Mouse (Mus musculus) liver, postnatal 0 days (tissue): Measurements from ENCODE around the gene Robo2.

ENCODE experiments used
- CTCF ChIP-seq: sonication (generic); IDR thresholded peaks from 2 replicates; pipeline ENCODE4 v1.5.1; 2016; ENCODE audit warnings: antibody characterized with exemption, low read depth
- EP300 ChIP-seq: IDR thresholded peaks from 2 replicates; pipeline ENCODE4 v1.6.1; 2016; ENCODE audit warnings: antibody characterized with exemption, low read depth, mild to moderate bottlenecking

- TF ChIP-seq CTCF (no peak), EP300 (no peak)
Measured at GRCm38 (mm10) chr16:73915425-73915824, 496.2 kb downstream of the Robo2 start.
